Mouse (Mus musculus) right cerebral cortex, adult 18-20 months (tissue): ENCODE measurements around the gene Spi1.
A peak's percentile ranks its signal among the peaks of the same experiment; 100 is the strongest.

ENCODE experiments used
- DNase-seq: peaks from one replicate; pipeline ENCODE4 v3.0.0; 2022; ENCODE audit warnings: mixed read lengths

The Spi1 gene

GRCm38 (mm10) chr2:91068162-91068871 lies 13.9 kb upstream of the Spi1 start:
- no peak for DNase-seq

GRCm38 (mm10) chr2:91068872-91069165 lies 13.4 kb upstream of the Spi1 start:
- no peak for DNase-seq

GRCm38 (mm10) chr2:91069306-91070000 lies 12.7 kb upstream of the Spi1 start:
- no peak for DNase-seq

GRCm38 (mm10) chr2:91070076-91070800 lies 12.0 kb upstream of the Spi1 start, which contains the start of gene Slc39a13:
Slc39a13 (minus strand) TSS chr2:91070417.
- peak; percentile 95 for DNase-seq

- no peak for DNase-seq
Observed at GRCm38 (mm10) chr2:91071059-91071458, 11.1 kb upstream of the Spi1 start.

GRCm38 (mm10) chr2:91072092-91072491 lies 10.1 kb upstream of the Spi1 start:
- no peak for DNase-seq

GRCm38 (mm10) chr2:91077957-91078313 lies 4.3 kb upstream of the Spi1 start:
- no peak for DNase-seq

- DNase-seq: no peak
Observed at GRCm38 (mm10) chr2:91078314-91079025, 3.7 kb upstream of the Spi1 start.

- DNase-seq: no peak
Observed at GRCm38 (mm10) chr2:91079026-91079384, 3.2 kb upstream of the Spi1 start.

GRCm38 (mm10) chr2:91080784-91081513 lies 1.2 kb upstream of the Spi1 start:
- DNase-seq: no peak

- no peak for DNase-seq
Observed at GRCm38 (mm10) chr2:91082844-91083243, 654 bp downstream of the Spi1 start.

- no peak for DNase-seq
Observed at GRCm38 (mm10) chr2:91083366-91083940, 1.3 kb downstream of the Spi1 start.

- no peak for DNase-seq
Observed at GRCm38 (mm10) chr2:91084179-91084820, 2.1 kb downstream of the Spi1 start.

GRCm38 (mm10) chr2:91085494-91086391 lies 3.6 kb downstream of the Spi1 start:
- DNase-seq: no peak

- no peak for DNase-seq
Observed at GRCm38 (mm10) chr2:91086392-91087237, 4.4 kb downstream of the Spi1 start.

- no peak for DNase-seq
Observed at GRCm38 (mm10) chr2:91087453-91087852, 5.3 kb downstream of the Spi1 start.

- no peak for DNase-seq
Observed at GRCm38 (mm10) chr2:91088987-91089386, 6.8 kb downstream of the Spi1 start.

GRCm38 (mm10) chr2:91090208-91090607 lies 8.0 kb downstream of the Spi1 start:
- no peak for DNase-seq

- peak; percentile 66 for DNase-seq
Observed at GRCm38 (mm10) chr2:91090827-91091226, 8.6 kb downstream of the Spi1 start.

GRCm38 (mm10) chr2:91096524-91096923 lies 14.3 kb downstream of the Spi1 start:
- no peak for DNase-seq
